Mouse (Mus musculus) neural tube, embryonic 15.5 days (tissue): ENCODE data around the gene Cd2ap. TPM values are rescaled to one million over a fixed set of nuclear protein-coding genes. Genes with fewer than 3 reads are reported as not detected.
"Not testable (repeated sequence)": the region's sequence is repeated elsewhere in the genome, so short reads cannot be mapped to it uniquely, and the experiment has no call there.

Experiments used
- ATAC-seq: fragments of 200-750 bp; cut with Nextera tagmentation; 2 replicates; pipeline ENCODE4 v1.8.0; 2017; ENCODE audit warnings: mild to moderate bottlenecking, moderate TSS enrichment, moderate library complexity; ENCODE audit not compliant: low FRiP score
- H3K27ac ChIP-seq: fragments of 300-500 bp; sonication (generic); replicated peaks from 2 replicates; pipeline ENCODE4 v1.5.1; 2015; ENCODE audit warnings: mild to moderate bottlenecking, inconsistent platforms
- H3K27me3 ChIP-seq: fragments of 300-500 bp; sonication (generic); replicated peaks from 2 replicates; pipeline ENCODE4 v1.6.1; 2015; ENCODE audit warnings: inconsistent platforms
- H3K36me3 ChIP-seq: fragments of 300-500 bp; sonication (generic); 2 replicates; pipeline ENCODE4 v1.6.1; 2015; ENCODE audit warnings: inconsistent platforms
- H3K4me1 ChIP-seq: fragments of 300-500 bp; sonication (generic); 2 replicates; pipeline ENCODE4 v1.6.1; 2015; ENCODE audit warnings: inconsistent platforms
- H3K4me2 ChIP-seq: fragments of 300-500 bp; sonication (generic); 2 replicates; pipeline ENCODE4 v1.6.1; 2015; ENCODE audit warnings: inconsistent platforms, mild to moderate bottlenecking, moderate library complexity
- H3K4me3 ChIP-seq: fragments of 300-500 bp; sonication (generic); replicated peaks from 2 replicates; pipeline ENCODE4 v1.5.1; 2015; ENCODE audit warnings: mild to moderate bottlenecking, inconsistent platforms
- H3K9ac ChIP-seq: fragments of 300-500 bp; sonication (generic); replicated peaks from 2 replicates; pipeline ENCODE4 v1.6.1; 2015; ENCODE audit warnings: mild to moderate bottlenecking, inconsistent platforms
- H3K9me3 ChIP-seq: fragments of 300-500 bp; sonication (generic); replicated peaks from 2 replicates; pipeline ENCODE4 v1.6.1; 2016; ENCODE audit warnings: inconsistent platforms
- WGBS: fragments of 180-500 bp; shearing (Covaris S2); methylation state at CpG from one replicate; pipeline ENCODE4 v1.1.7; 2015; ENCODE audit warnings: mixed read lengths; 5-methylcytosine and 5-hydroxymethylcytosine counted together
- polyA plus RNA-seq: library from polyadenylated mRNA; unstranded; fragments of >200 nt; fragmentation: Nextera tagmentation; extraction: Ambion mirVana; gene quantifications from 2 replicates; pipeline ENCODE4 v1.2.1, GENCODE M21; 2015

Cd2ap gene
- polyA plus RNA-seq: 8.0 and 12.5 TPM in 2 replicates

DNA sequence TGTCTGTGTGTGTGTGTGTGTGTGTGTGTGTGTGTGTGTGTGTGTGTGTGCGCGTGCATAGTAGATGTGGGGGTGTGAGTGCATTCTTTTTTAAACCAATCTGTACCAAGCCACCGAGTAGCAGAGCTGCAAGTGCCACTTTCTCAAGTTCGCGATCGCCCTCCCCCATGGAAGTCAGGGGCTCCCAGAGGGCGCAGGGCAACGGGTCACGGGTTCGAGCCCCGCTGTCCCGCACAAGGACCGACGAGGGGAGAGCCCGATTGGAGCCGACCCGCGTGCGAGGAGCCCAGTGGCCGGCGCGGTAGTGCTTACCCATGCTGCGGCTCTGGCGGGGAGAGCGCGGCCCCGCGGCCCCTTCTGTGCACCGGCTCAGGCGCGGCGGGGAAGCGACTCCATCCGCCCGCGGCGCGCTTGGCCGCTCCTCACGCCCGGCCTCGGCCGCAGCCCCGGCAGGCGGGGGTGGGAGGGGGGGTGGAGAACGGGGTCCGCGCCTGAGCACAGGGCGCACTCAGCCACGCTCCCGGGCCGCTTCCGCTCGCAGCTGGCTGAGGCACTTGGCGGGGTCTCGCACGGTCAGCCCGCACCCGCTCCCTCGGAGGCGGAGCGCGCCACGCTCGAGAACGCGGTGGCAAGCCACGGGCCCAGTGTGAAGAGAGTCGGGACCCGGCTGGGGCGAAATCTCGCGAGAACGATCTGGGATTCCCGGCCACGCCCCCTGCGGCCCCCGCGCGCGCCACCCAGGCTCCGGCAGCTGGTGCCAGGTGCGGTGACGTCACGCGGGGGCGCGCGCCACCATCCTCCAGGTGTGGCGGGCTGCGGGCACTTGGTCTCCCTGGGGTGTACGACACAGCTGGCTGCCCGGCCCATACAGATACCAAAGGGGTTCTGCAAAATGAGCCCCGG, at the start of gene Cd2ap:
Cd2ap (minus strand) TSS at position 665 of the 903 bp plus-strand sequence.
- no peaks in the 10 kb centered on the region for H3K27me3 ChIP-seq
- peak within 1 kb of the TSS; percentile 97 for H3K4me3 ChIP-seq
- H3K9ac ChIP-seq: peak within 1 kb of the TSS; percentile 99
- no peaks in the 10 kb centered on the region for H3K9me3 ChIP-seq
- ATAC-seq: peak; percentile 98
- peak within 1 kb of the TSS; percentile 94 for H3K27ac ChIP-seq
- peak within 1 kb of the TSS; percentile 67 for H3K4me2 ChIP-seq
- no peaks in the 10 kb centered on the region for H3K36me3 ChIP-seq
- WGBS: under 1% methylated on average over 92 of the region's 94 CpGs
- peaks cover 16% of the 10 kb centered on the region for H3K4me1 ChIP-seq

GRCm38 (mm10) chr17:42924731-42925130, 48.3 kb upstream of the Cd2ap start:
- Histone ChIP-seq H3K4me2 (no peak overlapping the region), H3K9me3 (no peaks in the 10 kb centered on the region), H3K36me3 (no peaks in the 10 kb centered on the region), H3K27me3 (no peaks in the 10 kb centered on the region), H3K4me1 (no peaks in the 10 kb centered on the region), H3K9ac (no peak overlapping the region), H3K4me3 (no peak overlapping the region), H3K27ac (no peak overlapping the region)
- 96% methylated on average over 5 of the region's 5 CpGs for WGBS
- ATAC-seq: no peak

- no peaks in the 10 kb centered on the region for H3K9me3 ChIP-seq
- WGBS: 75% methylated on average over 9 of the region's 9 CpGs
- H3K27me3 ChIP-seq: no peaks in the 10 kb centered on the region
- H3K4me2 ChIP-seq: no peak overlapping the region
- H3K4me3 ChIP-seq: no peak overlapping the region
- H3K4me1 ChIP-seq: no peaks in the 10 kb centered on the region
- no peak for ATAC-seq
- no peak overlapping the region for H3K9ac ChIP-seq
- H3K27ac ChIP-seq: no peak overlapping the region
- H3K36me3 ChIP-seq: no peaks in the 10 kb centered on the region
These were observed 42.3 kb upstream of the Cd2ap start for GRCm38 (mm10) chr17:42918810-42919209.

DNA sequence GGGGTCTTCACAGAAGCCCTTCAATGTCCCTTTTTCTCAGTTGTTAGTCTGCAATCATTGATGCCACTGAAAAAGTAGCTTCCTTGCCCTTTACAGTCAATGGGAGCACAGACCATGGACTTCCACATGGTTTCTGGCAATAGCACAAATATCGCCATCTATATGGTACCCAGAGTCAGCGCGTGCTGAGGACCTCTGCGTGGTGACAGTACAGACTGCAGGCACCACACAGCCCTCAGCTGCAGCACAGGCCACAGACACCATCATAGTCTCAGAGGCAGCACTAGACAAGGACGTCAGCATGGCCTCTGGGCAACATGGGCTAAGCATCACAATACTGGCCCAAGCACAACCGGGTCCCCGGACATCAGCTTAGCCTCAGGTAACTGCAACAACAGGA, 38.3 kb upstream of the Cd2ap start:
- H3K27me3 ChIP-seq: no peaks in the 10 kb centered on the region
- no peak for ATAC-seq
- no peak overlapping the region for H3K4me2 ChIP-seq
- no peak overlapping the region for H3K27ac ChIP-seq
- 89% methylated on average over 7 of the region's 7 CpGs for WGBS
- no peak overlapping the region for H3K9ac ChIP-seq
- H3K9me3 ChIP-seq: no peaks in the 10 kb centered on the region
- H3K4me1 ChIP-seq: no peaks in the 10 kb centered on the region
- no peak overlapping the region for H3K4me3 ChIP-seq
- no peaks in the 10 kb centered on the region for H3K36me3 ChIP-seq

DNA sequence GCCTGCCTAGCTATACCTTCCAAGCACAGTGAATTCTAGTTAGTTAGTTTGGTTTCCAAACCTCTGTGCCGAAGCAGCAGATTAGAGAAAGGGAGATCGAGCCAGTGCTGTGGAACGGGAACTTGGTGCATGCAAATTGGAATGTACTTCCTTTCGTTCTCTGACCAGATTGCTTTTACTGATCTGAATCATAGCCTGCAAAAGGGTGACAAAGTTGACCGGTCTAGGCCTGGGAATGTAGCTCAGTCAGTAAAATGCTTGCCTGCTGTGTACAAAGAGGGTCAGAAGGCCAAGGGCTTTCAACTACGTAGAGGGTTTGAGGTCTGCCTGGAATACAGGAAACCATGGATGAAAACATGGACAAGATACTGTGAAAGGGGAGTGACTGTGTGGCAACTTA, 35.7 kb upstream of the Cd2ap start:
- Histone ChIP-seq H3K27me3 (no peaks in the 10 kb centered on the region), H3K4me1 (no peaks in the 10 kb centered on the region), H3K36me3 (no peaks in the 10 kb centered on the region), H3K27ac (no peak overlapping the region), H3K4me3 (no peak overlapping the region), H3K9me3 (no peaks in the 10 kb centered on the region), H3K9ac (no peak overlapping the region), H3K4me2 (no peak overlapping the region)
- ATAC-seq: no peak
- 82% methylated on average over 6 of the region's 6 CpGs for WGBS

DNA sequence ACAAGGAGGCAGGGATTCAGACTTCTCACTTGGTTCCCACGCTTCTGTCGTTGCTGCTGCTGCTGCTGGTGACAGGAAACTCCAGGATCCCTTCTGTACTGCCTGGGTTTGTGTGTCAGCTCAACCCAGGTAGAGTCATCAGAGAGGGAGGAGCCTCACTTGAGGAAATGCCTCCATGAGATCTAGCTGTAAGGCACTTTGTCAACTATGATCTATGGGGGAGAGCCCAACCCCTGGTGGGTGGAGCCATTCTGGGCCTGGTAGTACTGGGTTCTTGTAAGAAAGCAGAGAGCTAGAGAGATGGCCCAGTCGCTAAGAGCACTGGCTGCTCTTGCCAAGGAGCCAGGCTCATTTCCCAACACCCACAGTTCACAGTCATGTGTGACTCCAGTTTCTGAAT, 34.0 kb upstream of the Cd2ap start:
- Histone ChIP-seq H3K36me3 (no peaks in the 10 kb centered on the region), H3K27ac (no peak overlapping the region), H3K4me1 (no peaks in the 10 kb centered on the region), H3K4me2 (no peak overlapping the region), H3K9ac (no peak overlapping the region), H3K4me3 (no peak overlapping the region), H3K9me3 (no peaks in the 10 kb centered on the region), H3K27me3 (no peaks in the 10 kb centered on the region)
- WGBS: 87% methylated on average over 3 of the region's 3 CpGs
- no peak for ATAC-seq

DNA sequence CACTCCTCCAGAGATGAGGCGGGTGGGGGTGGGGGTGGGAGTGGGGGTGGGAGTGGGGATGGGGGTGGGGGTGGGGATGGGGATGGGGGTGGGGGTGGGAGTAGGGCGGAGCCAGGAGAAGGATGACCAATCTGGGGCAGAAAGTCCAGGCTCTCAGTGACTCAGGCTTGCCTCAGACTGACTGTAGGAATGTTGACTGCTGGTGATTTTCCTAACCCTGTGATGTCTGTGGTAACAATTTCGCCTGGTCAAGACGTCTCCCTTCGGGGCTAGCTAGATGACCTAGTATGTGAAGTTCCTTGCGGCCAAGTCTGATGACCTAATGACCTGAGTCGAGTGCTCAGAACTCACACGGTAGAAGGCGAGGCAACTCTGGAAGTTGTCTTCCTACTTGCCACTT, 32.9 kb upstream of the Cd2ap start:
- WGBS: 81% methylated on average over 8 of the region's 9 CpGs
- Histone ChIP-seq H3K4me3 (no peak overlapping the region), H3K27ac (no peak overlapping the region), H3K9me3 (no peaks in the 10 kb centered on the region), H3K4me2 (no peak overlapping the region), H3K36me3 (no peaks in the 10 kb centered on the region), H3K9ac (no peak overlapping the region), H3K4me1 (no peaks in the 10 kb centered on the region), H3K27me3 (no peaks in the 10 kb centered on the region)
- no peak for ATAC-seq

DNA sequence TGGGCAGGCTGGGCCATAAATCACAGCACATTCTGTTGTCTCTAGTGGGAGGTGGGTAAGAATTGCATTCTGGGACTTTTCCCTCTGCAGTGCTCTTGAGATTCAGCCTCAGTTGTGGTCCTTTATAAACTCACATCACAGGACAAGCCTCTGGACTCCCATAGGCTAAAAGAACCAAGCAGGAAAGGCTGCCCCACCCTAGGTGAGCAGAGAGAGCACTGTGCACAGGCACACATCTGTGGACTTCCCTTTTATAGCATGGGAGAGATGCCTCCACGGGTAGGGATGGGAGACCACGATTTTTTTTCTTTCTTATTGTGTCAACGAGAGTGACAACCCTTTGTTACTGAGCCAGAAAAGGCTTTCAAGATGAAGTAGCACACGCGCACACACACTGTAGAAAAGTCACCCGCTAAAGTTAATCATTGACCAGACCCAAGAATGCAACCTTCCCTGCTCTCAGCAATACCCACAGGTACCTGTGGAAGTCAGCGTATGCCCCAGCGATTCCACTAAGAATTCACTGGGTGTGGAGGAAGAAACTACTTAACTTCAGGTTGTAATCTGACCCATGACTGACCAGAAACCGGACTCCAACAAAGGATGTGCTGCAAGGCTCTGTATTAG, 32.4 kb upstream of the Cd2ap start:
- Histone ChIP-seq H3K4me2 (no peak overlapping the region), H3K27me3 (no peaks in the 10 kb centered on the region), H3K9me3 (no peaks in the 10 kb centered on the region), H3K36me3 (no peaks in the 10 kb centered on the region), H3K4me1 (no peaks in the 10 kb centered on the region), H3K9ac (no peak overlapping the region), H3K4me3 (no peak overlapping the region), H3K27ac (no peak overlapping the region)
- no peak for ATAC-seq
- WGBS: 53% methylated on average over 9 of the region's 9 CpGs

DNA sequence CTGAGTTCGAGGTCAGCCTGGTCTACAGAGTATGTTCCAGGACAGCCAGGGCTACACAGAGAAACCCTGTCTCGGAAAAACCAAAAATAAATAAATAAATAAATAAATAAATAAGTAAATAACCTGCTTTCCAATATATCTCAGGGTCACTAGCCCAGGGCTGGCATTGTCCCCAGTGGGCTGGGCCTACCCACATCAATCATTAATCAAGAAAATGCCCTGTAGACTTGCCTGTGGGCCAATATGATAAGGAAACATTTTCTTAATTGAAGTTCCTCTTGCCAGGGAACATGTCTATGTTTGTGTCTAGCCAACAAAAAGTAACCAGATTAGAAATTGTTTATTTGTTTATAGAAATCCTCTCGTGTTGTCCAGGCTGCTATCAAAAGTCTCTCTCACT, 31.7 kb upstream of the Cd2ap start:
- 88% methylated on average over 3 of the region's 3 CpGs for WGBS
- Histone ChIP-seq H3K4me3 (no peak overlapping the region), H3K27me3 (no peaks in the 10 kb centered on the region), H3K27ac (no peak overlapping the region), H3K4me2 (no peak overlapping the region), H3K36me3 (no peaks in the 10 kb centered on the region), H3K9me3 (no peaks in the 10 kb centered on the region), H3K9ac (no peak overlapping the region), H3K4me1 (no peaks in the 10 kb centered on the region)
- ATAC-seq: no peak

DNA sequence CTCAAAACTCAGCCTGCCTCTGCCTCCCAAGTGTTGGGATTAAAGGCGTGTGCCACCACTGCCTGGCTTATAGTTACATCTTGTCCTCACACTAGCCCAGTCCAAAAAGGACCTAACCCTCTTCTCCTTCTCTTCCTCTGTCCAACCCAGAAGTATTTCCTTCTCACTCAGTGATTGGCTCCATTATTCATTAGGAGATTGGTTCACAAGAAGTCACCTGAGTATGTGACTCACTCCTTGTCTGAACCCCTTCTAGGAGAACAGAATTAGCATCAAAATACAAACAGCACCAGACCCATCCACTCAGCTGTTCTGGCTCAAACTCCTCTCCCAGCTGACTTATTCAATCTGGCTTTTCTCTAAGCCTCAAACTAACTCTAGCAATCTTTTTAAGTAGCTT, 30.0 kb upstream of the Cd2ap start:
- ATAC-seq, H3K9me3 ChIP-seq, H3K4me2 ChIP-seq, H3K4me1 ChIP-seq, H3K27ac ChIP-seq, H3K9ac ChIP-seq, H3K4me3 ChIP-seq, H3K27me3 ChIP-seq, H3K36me3 ChIP-seq: not testable (repeated sequence)
- 100% methylated on average over 1 of the region's 1 CpGs for WGBS

DNA sequence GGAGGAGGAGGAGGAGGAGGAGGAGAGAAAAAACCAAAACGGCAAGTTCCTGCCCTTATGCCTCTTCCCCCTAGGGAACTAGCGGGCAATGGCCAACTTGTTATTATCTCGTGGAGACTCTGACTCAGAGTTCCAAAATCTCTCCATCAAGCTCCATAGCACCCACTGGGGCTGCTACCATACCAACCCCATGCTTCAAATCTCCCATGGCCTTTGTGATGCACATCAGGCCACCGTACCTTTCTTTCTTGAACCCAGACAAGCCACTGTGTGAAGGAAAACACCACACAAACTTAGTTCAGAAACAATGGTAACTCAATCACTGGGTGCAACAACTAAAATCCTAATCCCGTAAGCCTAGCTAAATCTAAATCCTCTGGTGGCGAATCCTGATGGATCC, 29.5 kb upstream of the Cd2ap start:
- WGBS: 90% methylated on average over 6 of the region's 6 CpGs
- Histone ChIP-seq H3K36me3 (no peaks in the 10 kb centered on the region), H3K27me3 (no peaks in the 10 kb centered on the region), H3K27ac (no peak overlapping the region), H3K4me2 (no peak overlapping the region), H3K4me1 (no peaks in the 10 kb centered on the region), H3K9ac (no peak overlapping the region), H3K4me3 (no peak overlapping the region), H3K9me3 (no peaks in the 10 kb centered on the region)
- no peak for ATAC-seq

DNA sequence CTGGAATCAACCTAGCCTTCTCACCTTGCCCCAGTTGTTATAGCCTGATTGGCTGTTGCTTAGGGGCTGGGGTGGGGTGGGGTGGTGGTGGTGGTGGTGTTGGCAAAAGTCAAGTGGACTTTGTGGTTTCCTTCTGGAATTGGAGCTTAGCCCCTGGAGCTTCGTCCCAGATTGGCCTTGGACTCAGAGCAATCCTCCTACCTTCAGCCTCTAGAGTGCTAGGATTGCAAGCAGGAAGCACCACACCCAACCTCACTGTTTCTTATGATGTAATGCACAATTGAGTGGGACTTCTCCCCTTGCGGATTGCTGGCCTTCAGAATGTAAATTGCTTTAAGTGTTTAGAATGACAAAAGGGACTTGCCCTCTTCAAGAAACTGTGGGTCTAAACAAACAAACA, 24.3 kb upstream of the Cd2ap start:
- Histone ChIP-seq H3K27me3 (no peaks in the 10 kb centered on the region), H3K9me3 (no peaks in the 10 kb centered on the region), H3K9ac (no peak overlapping the region), H3K4me3 (no peak overlapping the region), H3K36me3 (no peaks in the 10 kb centered on the region), H3K4me1 (no peaks in the 10 kb centered on the region), H3K4me2 (no peak overlapping the region), H3K27ac (no peak overlapping the region)
- 73% methylated on average over 2 of the region's 2 CpGs for WGBS
- no peak for ATAC-seq
